Mouse (Mus musculus) layer of hippocampus, postnatal 14 days (tissue): ENCODE results near the gene Creg1. TPM values are rescaled to one million over a fixed set of nuclear protein-coding genes. Genes with fewer than 3 reads are reported as not detected.

Experiments
- DNase-seq, 2 experiments: peaks; one replicate each; pipeline ENCODE4 v3.0.0; 2021 to 2022; ENCODE audit warnings: low spot score in 2 of 2, mixed read lengths in 1 of 2
- long read RNA-seq, 2 experiments: library from polyadenylated mRNA; stranded (forward); transcript quantifications; one replicate each; pipeline ENCODE4 v2.0.0; 2021
- total RNA-seq, 2 experiments: library from RNA; stranded (reverse); gene quantifications; 2 replicates each; pipeline ENCODE4 v1.2.3; 2021

The Creg1 gene
- total RNA-seq: 10 to 100 TPM; 26.1 to 30.8 TPM
- long read RNA-seq, experiment 1, transcript Creg1-202 (4 exons, 2,163 nt): major isoform, 26 of 26 reads
- long read RNA-seq, experiment 1, partial matches to known transcripts: 0 of 26 reads
- long read RNA-seq, experiment 1, other reads (novel, unspliced or antisense): 0 of 26 reads
- long read RNA-seq, experiment 2, transcript Creg1-202 (4 exons, 2,163 nt): major isoform, 32 of 34 reads
- long read RNA-seq, experiment 2, partial matches to known transcripts: 1 of 34 reads
- long read RNA-seq, experiment 2, other reads (novel, unspliced or antisense): 1 of 34 reads

- peak; percentile 88 to 95 for DNase-seq
Measured at GRCm38 (mm10) chr1:165763635-165764372, at the start of gene Creg1. Creg1 (plus strand) TSS chr1:165763746.

- no peak for DNase-seq
Measured at GRCm38 (mm10) chr1:165713798-165714197, 49.7 kb upstream of the Creg1 start.

GRCm38 (mm10) chr1:165716426-165716825, 47.1 kb upstream of the Creg1 start:
- no peak for DNase-seq

- peak in 1 of 2 experiments; percentile 40 for DNase-seq
Measured at GRCm38 (mm10) chr1:165717711-165718542, 45.6 kb upstream of the Creg1 start.

GRCm38 (mm10) chr1:165718543-165719105, 44.9 kb upstream of the Creg1 start:
- no peak for DNase-seq

GRCm38 (mm10) chr1:165722531-165723123, 40.9 kb upstream of the Creg1 start:
- no peak for DNase-seq

- DNase-seq: no peak
Measured at GRCm38 (mm10) chr1:165724219-165725033, 39.1 kb upstream of the Creg1 start.

GRCm38 (mm10) chr1:165725039-165725644, 38.4 kb upstream of the Creg1 start:
- no peak for DNase-seq

GRCm38 (mm10) chr1:165726986-165727385, 36.6 kb upstream of the Creg1 start:
- DNase-seq: no peak

- DNase-seq: no peak
Measured at GRCm38 (mm10) chr1:165728057-165728639, 35.4 kb upstream of the Creg1 start.

GRCm38 (mm10) chr1:165730129-165730528, 33.4 kb upstream of the Creg1 start:
- DNase-seq: no peak

GRCm38 (mm10) chr1:165731553-165731952, 32.0 kb upstream of the Creg1 start:
- DNase-seq: no peak

GRCm38 (mm10) chr1:165734840-165735239, 28.7 kb upstream of the Creg1 start:
- DNase-seq: no peak

GRCm38 (mm10) chr1:165735826-165736818, 27.4 kb upstream of the Creg1 start:
- DNase-seq: peak; percentile 82 to 92

GRCm38 (mm10) chr1:165737451-165737850, 26.1 kb upstream of the Creg1 start:
- no peak for DNase-seq

- DNase-seq: no peak
Measured at GRCm38 (mm10) chr1:165737867-165738266, 25.7 kb upstream of the Creg1 start.

GRCm38 (mm10) chr1:165738985-165739384, 24.6 kb upstream of the Creg1 start:
- DNase-seq: no peak

GRCm38 (mm10) chr1:165741989-165742388, 21.6 kb upstream of the Creg1 start:
- DNase-seq: no peak
